Mouse (Mus musculus) brain, embryonic 14.5 days (tissue): ENCODE results near the gene Cyp2t4.

Experiments used
- CTCF ChIP-seq: fragments of 200-500 bp; IDR thresholded peaks from 2 replicates; pipeline ENCODE4 v1.5.1; 2012; ENCODE audit warnings: inconsistent platforms, mild to moderate bottlenecking, moderate library complexity, borderline replicate concordance; ENCODE audit not compliant: insufficient read depth, insufficient read length; ENCODE audit errors: extremely low read depth
- POLR2A ChIP-seq: fragments of 200-500 bp; IDR thresholded peaks from 2 replicates; pipeline ENCODE4 v1.6.1; 2012; ENCODE audit warnings: mild to moderate bottlenecking, inconsistent platforms, borderline replicate concordance; ENCODE audit not compliant: poor library complexity, insufficient read depth, insufficient read length, severe bottlenecking; ENCODE audit errors: extremely low read depth

DNA sequence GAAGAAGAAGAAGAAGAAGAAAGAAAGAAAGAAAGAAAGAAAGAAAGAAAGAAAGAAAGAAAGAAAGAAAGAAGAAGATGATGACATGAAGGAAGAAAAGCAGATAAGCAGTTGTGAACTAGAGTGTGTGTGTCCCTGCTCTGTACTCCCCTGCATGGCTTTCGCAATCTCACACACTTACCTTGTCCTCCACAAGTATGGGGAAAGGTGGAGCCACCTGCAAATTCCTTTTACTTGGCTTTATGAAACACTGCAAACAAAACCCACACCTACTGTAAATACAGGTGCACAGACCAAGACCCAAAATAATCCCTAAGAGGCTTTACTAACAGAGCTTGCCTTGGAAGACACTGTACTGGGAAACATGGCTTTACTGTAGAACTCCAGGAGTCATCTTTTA is 42.5 kb upstream of the Cyp2t4 start:
- no peak for TF ChIP-seq POLR2A
- TF ChIP-seq CTCF, result no peak
